Mouse (Mus musculus) neutrophil, adult 83 days (primary cell): ENCODE measurements around the gene Actc1. TPM values are rescaled to one million over a fixed set of nuclear protein-coding genes. Genes with fewer than 3 reads are reported as not detected.

Experiments used
- total RNA-seq, 2 experiments: library from RNA; stranded (reverse); gene quantifications; one replicate each; pipeline ENCODE4 v1.2.4; 2023

The Actc1 gene
- not detected for total RNA-seq

DNA sequence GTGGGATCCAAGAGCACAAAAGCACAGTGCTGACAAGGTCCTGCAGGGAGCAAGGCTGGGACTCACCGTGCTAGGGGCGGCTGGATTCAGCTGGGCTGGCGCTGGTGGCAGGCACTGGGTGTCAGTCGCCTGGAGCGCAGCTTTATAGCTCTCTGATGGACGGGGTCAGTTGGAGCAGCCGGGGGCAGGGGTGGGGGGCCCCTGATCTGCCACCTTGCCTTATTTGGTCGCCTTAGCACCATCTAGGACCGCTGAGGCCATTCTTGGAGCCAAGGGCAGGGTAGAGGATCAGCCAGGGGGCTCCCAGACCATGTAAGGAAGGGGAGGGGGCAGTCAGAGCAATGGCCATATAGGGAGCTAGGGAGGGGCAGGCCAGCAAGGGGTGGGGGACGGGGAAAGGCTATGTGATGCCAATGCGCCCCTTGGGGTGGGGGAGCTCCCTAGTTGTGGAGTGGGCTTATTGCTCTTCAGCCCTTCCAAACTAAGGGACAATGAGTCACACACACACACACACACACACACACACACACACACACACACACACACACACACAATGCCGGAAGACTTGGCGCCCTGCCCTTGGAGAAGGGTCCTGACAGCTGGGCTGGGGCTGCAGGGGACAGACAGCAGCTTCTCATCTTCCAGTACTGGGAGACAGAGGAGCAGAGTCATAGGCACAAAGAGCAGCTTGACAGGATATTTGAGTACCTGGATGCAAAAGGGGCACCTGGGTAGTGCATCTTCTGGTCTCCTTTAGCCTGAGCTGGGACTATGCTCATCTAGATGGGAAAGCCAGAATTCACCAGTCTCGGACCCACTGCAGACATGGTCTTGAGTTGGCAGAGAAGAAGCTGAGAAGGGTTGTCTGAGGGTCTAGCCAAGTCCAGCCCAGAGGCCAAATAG lies at the start of gene Actc1:
Gene Actc1 (minus strand): TSS at position 853 of the 903 bp plus-strand sequence.

DNA sequence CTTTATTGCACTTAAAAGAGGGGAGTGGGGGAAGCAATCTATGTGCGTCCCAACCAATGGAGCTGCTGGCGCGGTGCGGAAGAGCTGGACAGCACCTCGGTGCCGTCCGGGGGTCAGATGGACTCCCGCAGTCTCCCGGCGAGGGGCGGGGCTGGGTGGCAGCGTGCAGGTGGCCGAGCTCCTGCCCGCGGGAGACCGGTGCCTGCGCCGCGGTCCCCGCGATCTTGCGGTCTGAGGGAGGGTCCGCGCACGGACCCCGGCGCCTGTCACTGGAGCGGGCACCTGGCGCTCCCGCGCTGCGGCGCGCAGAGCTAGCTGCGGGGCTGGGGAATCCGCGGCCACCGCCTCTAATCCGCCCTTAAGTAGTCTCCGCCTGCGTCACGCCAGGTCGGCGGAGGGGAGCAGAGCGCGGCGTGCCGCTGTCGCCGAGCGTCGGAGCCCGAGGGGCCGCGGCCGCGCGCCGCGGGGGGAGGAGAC lies 40.0 kb downstream of the Actc1 start, which contains the start of gene Gjd2:
Gene Gjd2 (minus strand): TSS at position 325 of the 477 bp plus-strand sequence.

Other genes with a start within 250 kb of the Actc1 start
- gene Scg5, start 224.4 kb downstream of the Actc1 start, total RNA-seq, result 1 to 10 TPM in 1 of 2 experiments, under 1 TPM in 1; 0.64 to 3.3 TPM
- 10 to 100 TPM; 52.3 to 53.0 TPM for gene Arhgap11a, start 204.9 kb downstream of the Actc1 start, total RNA-seq
- gene Gjd2, start 39.9 kb downstream of the Actc1 start, total RNA-seq, result not detected
- gene Aqr, start 133.5 kb upstream of the Actc1 start, total RNA-seq, result 10 to 100 TPM; 29.8 to 30.4 TPM
- 1 to 10 TPM; 2.9 to 3.1 TPM for gene Zfp770, start 147.9 kb upstream of the Actc1 start, total RNA-seq